Comparison of ENCODE assay signal across 18 mouse cellular contexts in genomic region chr1:153696093-153696492, GRCm38 (mm10). TPM values are rescaled to one million over a fixed set of nuclear protein-coding genes. Genes with fewer than 3 reads are reported as not detected.
DNase-seq lines count a peak whose midpoint lies in the region; TF ChIP-seq lines count a peak whose summit lies in the region.
"Had no signal": no experiment of that assay in that cellular context is flagged by ENCODE, and none has a peak within 500 bp of the region (broad histone marks: within the 10 kb centered on the region; RNA-seq: fewer than 3 reads in every experiment).

No protein-coding gene starts in this region.

- H3K27ac ChIP-seq in thymus, adult 2 months (ENCODE audit: control insufficient read depth, insufficient read depth, low read length) = no peak overlapping the region
- H3K27ac ChIP-seq in CH12.LX (ENCODE audit: insufficient read depth, low read depth) = no peak overlapping the region
- H3K27ac ChIP-seq: embryonic facial prominence, embryonic 12.5 days; forebrain, embryonic 15.5 days; heart, adult 2 months; heart, embryonic 15.5 days; hindbrain, embryonic 13.5 days had no signal

- no peak overlapping the region for H3K9ac ChIP-seq in CH12.LX (ENCODE audit: insufficient read depth, low read depth)
- H3K9ac ChIP-seq: embryonic facial prominence, embryonic 12.5 days; forebrain, embryonic 15.5 days; heart, embryonic 15.5 days; hindbrain, embryonic 13.5 days had no signal

- H3K4me2 ChIP-seq in CH12.LX (ENCODE audit: insufficient read depth, low read depth, poor library complexity, severe bottlenecking) = no peak overlapping the region; the same call in 1 of the 2 replicates
- H3K4me2 ChIP-seq: embryonic facial prominence, embryonic 12.5 days; forebrain, embryonic 15.5 days; heart, embryonic 11.5 days; heart, embryonic 15.5 days; hindbrain, embryonic 13.5 days had no signal

- DNase-seq in thymus, adult 2 months = peak; percentile 12
- no peak for DNase-seq in thymus, adult 18-20 months
- peak; percentile 86 for DNase-seq in CH12.LX (ENCODE audit: extremely low read depth)
- DNase-seq in thymus, postnatal 25 days = peak; percentile 35
- DNase-seq in lung, postnatal 25 days (ENCODE audit: low spot score) = no peak
- DNase-seq in right cerebral cortex, postnatal 25 days = no peak
- DNase-seq: adrenal gland, postnatal 10 days; cerebellum, adult 9-10 months; cerebellum, postnatal 25 days; gastrocnemius, postnatal 10 days; heart, adult 2 months; heart, postnatal 14 days had no signal

- dilution Hi-C loops in CH12.LX (cut with MboI; ENCODE audit: extremely low pct_ligation_motif_present, extremely low pct_unique_long_range_greater_than_20kb, low sequenced_read_pairs) = no loop called here

- no peak; the same call in 1 of the 2 replicates for TF ChIP-seq RAD21 in CH12.LX (IDR thresholded peaks at IDR 0.05; ENCODE audit: low read depth, low read length)

- TF ChIP-seq EP300 in CH12.LX (IDR thresholded peaks at IDR 0.05; ENCODE audit: low read length) = peak; percentile 88

- H3K36me3 ChIP-seq in thymus, adult 2 months (ENCODE audit: control insufficient read depth, insufficient read depth, low read length) = no peaks in the 10 kb centered on the region
- H3K36me3 ChIP-seq in CH12.LX (replicated peaks in 1 of 2; ENCODE audit: control insufficient read depth in 1 of 2, insufficient read depth in 1 of 2, low read length in 1 of 2) = no peaks in the 10 kb centered on the region
- H3K36me3 ChIP-seq: embryonic facial prominence, embryonic 12.5 days; forebrain, embryonic 15.5 days; heart, embryonic 15.5 days had no signal

- H3K9me3 ChIP-seq in CH12.LX (replicated peaks; ENCODE audit: low read length) = no peaks in the 10 kb centered on the region
- H3K9me3 ChIP-seq: embryonic facial prominence, embryonic 12.5 days; forebrain, embryonic 15.5 days; heart, embryonic 15.5 days; hindbrain, embryonic 13.5 days had no signal

- TF ChIP-seq POLR2A in thymus, adult 2 months (IDR thresholded peaks at IDR 0.05; ENCODE audit: control insufficient read depth, extremely low read depth, insufficient read depth, low read length, poor library complexity) = no peak
- TF ChIP-seq POLR2A in CH12.LX (IDR thresholded peaks at IDR 0.05; ENCODE audit: low read depth, low read length) = no peak

- H3K4me1 ChIP-seq in thymus, adult 2 months (replicated peaks; ENCODE audit: control insufficient read depth, insufficient read depth, low read length) = peaks cover 3% of the 10 kb centered on the region; the same call in 1 of the 2 replicates
- peaks cover 9 to 51% of the 10 kb centered on the region in 2 experiments for H3K4me1 ChIP-seq in CH12.LX (ENCODE audit: control insufficient read depth in 1 of 2, insufficient read depth in 2 of 2)
- H3K4me1 ChIP-seq: heart, embryonic 15.5 days had no signal

- 90% methylated on average over 11 of the region's 11 CpGs for WGBS in thymus, adult 2 months

- H3K4me3 ChIP-seq in thymus, adult 2 months (ENCODE audit: control insufficient read depth, insufficient read depth, low read length) = no peak overlapping the region
- H3K4me3 ChIP-seq in CH12.LX (replicated peaks in 1 of 3; ENCODE audit: low read depth in 2 of 3, low read length in 2 of 3, poor library complexity in 1 of 3) = no peak overlapping the region
- H3K4me3 ChIP-seq: embryonic facial prominence, embryonic 12.5 days; forebrain, embryonic 15.5 days; heart, adult 2 months; heart, embryonic 15.5 days; hindbrain, embryonic 13.5 days had no signal

- in situ Hi-C loops in CH12.LX (cut with MboI; ENCODE audit: low pct_ligation_motif_present, low pct_unique_long_range_greater_than_20kb, low sequenced_read_pairs) = no loop called here

- H3K27me3 ChIP-seq in thymus, adult 2 months (ENCODE audit: control insufficient read depth, insufficient read depth, low read length) = no peaks in the 10 kb centered on the region
- H3K27me3 ChIP-seq in CH12.LX (replicated peaks) = peaks cover 18% of the 10 kb centered on the region
- H3K27me3 ChIP-seq: embryonic facial prominence, embryonic 12.5 days; forebrain, embryonic 15.5 days; heart, embryonic 15.5 days; hindbrain, embryonic 13.5 days had no signal

- no peaks in the 10 kb centered on the region for H3K79me2 ChIP-seq in CH12.LX (replicated peaks; ENCODE audit: control insufficient read depth, extremely low read depth, insufficient read depth, poor library complexity, severe bottlenecking)

- TF ChIP-seq CTCF in thymus, adult 2 months (IDR thresholded peaks at IDR 0.05; ENCODE audit: borderline replicate concordance, control insufficient read depth, extremely low read depth, insufficient read depth, low read length, poor library complexity) = no peak
- no peak for TF ChIP-seq CTCF in CH12.LX (conservative IDR thresholded peaks at IDR 0.05 in 1 of 2, IDR thresholded peaks at IDR 0.05 in 1 of 2; ENCODE audit: low read depth in 2 of 2, low read length in 2 of 2)

TF ChIP-seq in CH12.LX, 34 proteins besides CTCF, POLR2A, EP300 and RAD21:
- TF ChIP-seq MAFK (IDR thresholded peaks at IDR 0.05; ENCODE audit: insufficient replicate concordance, low read length) (peak; percentile 51; the same call in 1 of the 2 replicates), MXI1 (IDR thresholded peaks at IDR 0.05; ENCODE audit: low read depth, low read length) (no peak), CHD2 (IDR thresholded peaks at IDR 0.05; ENCODE audit: low read length) (peak; percentile 61), ZC3H11A (IDR thresholded peaks at IDR 0.05; ENCODE audit: low read depth, low read length) (no peak), MAZ (IDR thresholded peaks at IDR 0.05; ENCODE audit: low read depth, low read length) (no peak), RCOR1 (conservative IDR thresholded peaks at IDR 0.05; ENCODE audit: low read depth, low read length) (0 out of 2 replicates have a peak, but pooled peaks have one; percentile 50), USF2 (conservative IDR thresholded peaks at IDR 0.05; ENCODE audit: low read depth, low read length) (no peak), SIN3A (IDR thresholded peaks at IDR 0.05; ENCODE audit: low read length) (no peak; the same call in 1 of the 2 replicates), TBP (conservative IDR thresholded peaks at IDR 0.05; ENCODE audit: low read depth, low read length) (no peak), NELFE (IDR thresholded peaks at IDR 0.05; ENCODE audit: low read depth, low read length) (no peak), MEF2A (IDR thresholded peaks at IDR 0.05; ENCODE audit: borderline replicate concordance, low read depth, low read length) (peak; percentile 83), KAT2A (IDR thresholded peaks at IDR 0.05; ENCODE audit: insufficient replicate concordance, low read length) (no peak), USF1 (IDR thresholded peaks at IDR 0.05; ENCODE audit: low read depth, low read length) (no peak), NRF1 (IDR thresholded peaks at IDR 0.05; ENCODE audit: low read depth, low read length) (0 out of 2 replicates have a peak, but pooled peaks have one; percentile 23), UBTF (IDR thresholded peaks at IDR 0.05; ENCODE audit: low read depth, low read length) (no peak), ZMIZ1 (IDR thresholded peaks at IDR 0.05; ENCODE audit: low read depth, low read length) (no peak), IRF4 (IDR thresholded peaks at IDR 0.05; ENCODE audit: low read depth, low read length) (peak; percentile 92), POLR2AphosphoS2 (IDR thresholded peaks at IDR 0.05; ENCODE audit: low read depth, low read length) (no peak), E2F4 (IDR thresholded peaks at IDR 0.05; ENCODE audit: insufficient replicate concordance, low read depth, low read length) (no peak), ETS1 (conservative IDR thresholded peaks at IDR 0.05; ENCODE audit: low read depth, low read length) (peak; percentile 85), BHLHE40 (IDR thresholded peaks at IDR 0.05; ENCODE audit: low read depth, low read length) (peak; percentile 66), JUND (conservative IDR thresholded peaks at IDR 0.05; ENCODE audit: low read depth, low read length) (peak; percentile 36), HCFC1 (IDR thresholded peaks at IDR 0.05; ENCODE audit: low read depth, low read length) (no peak), ZNF384 (IDR thresholded peaks at IDR 0.05; ENCODE audit: low read depth, low read length) (no peak), MAX (IDR thresholded peaks at IDR 0.05; ENCODE audit: low read length) (peak; percentile 54; the same call in 1 of the 2 replicates), ZKSCAN1 (IDR thresholded peaks at IDR 0.05; ENCODE audit: borderline replicate concordance, low read depth, low read length) (no peak), MYC (IDR thresholded peaks at IDR 0.05; ENCODE audit: low read depth, low read length) (peak; percentile 31; the same call in 1 of the 2 replicates), CHD1 (IDR thresholded peaks at IDR 0.05; ENCODE audit: low read depth, low read length) (no peak), SMC3 (IDR thresholded peaks at IDR 0.05; ENCODE audit: low read depth, low read length) (peak; percentile 15; the same call in 1 of the 2 replicates), GABPA (IDR thresholded peaks at IDR 0.05; ENCODE audit: insufficient replicate concordance, low read depth, low read length) (no peak), ELF1 (IDR thresholded peaks at IDR 0.05; ENCODE audit: low read depth, low read length) (0 out of 2 replicates have a peak, but pooled peaks have one; percentile 20), PAX5 (IDR thresholded peaks at IDR 0.05; ENCODE audit: low read length) (no peak), JUN (IDR thresholded peaks at IDR 0.05; ENCODE audit: insufficient read depth, low read depth, low read length) (0 out of 2 replicates have a peak, but pooled peaks have one; percentile 19), TCF12 (IDR thresholded peaks at IDR 0.05; ENCODE audit: low read depth, low read length) (peak; percentile 99)

RNA-seq across cellular contexts. Expression of gene Rgs8, which starts 43.3 kb away (rescaled TPM):
- polyA plus RNA-seq in thymus, adult 2 months (2012; rRNA removed) = 0.11 and 0.20 TPM in 2 replicates
- total RNA-seq in CH12.LX (2012; rRNA removed) = not detected in 2 replicates
- total RNA-seq in CH12.LX (2014; rRNA removed) = not detected in 2 replicates
- 0.03 TPM in 1 of 2 replicates, not detected in the other for polyA plus RNA-seq in CH12.LX (2012; ENCODE audit: insufficient read length, low read depth)
- total RNA-seq: heart, adult 2 months; heart, postnatal 14 days; MEL had no signal

RNA-seq across cellular contexts. Expression of gene Rgs16, which starts 44.1 kb away (rescaled TPM):
- polyA plus RNA-seq in thymus, adult 2 months (2012; rRNA removed) = 2.8 and 3.1 TPM in 2 replicates
- total RNA-seq in CH12.LX (2012; rRNA removed) (0.21 and 0.25 TPM in 2 replicates), CH12.LX (2014; rRNA removed) (0.15 TPM in 2 replicates)
- polyA plus RNA-seq in CH12.LX (2012; ENCODE audit: insufficient read length, low read depth) = 0.26 TPM in 1 of 2 replicates, not detected in the other
- total RNA-seq: MEL had no signal

RNA-seq across cellular contexts. Expression of gene Rnasel, which starts 53.1 kb away (rescaled TPM):
- 11.8 and 12.3 TPM in 2 replicates for polyA plus RNA-seq in thymus, adult 2 months (2012; rRNA removed)
- total RNA-seq in CH12.LX (2012; rRNA removed) (7.5 and 8.4 TPM in 2 replicates), CH12.LX (2014; rRNA removed) (9.2 and 9.7 TPM in 2 replicates)
- 18.8 and 19.8 TPM in 2 replicates for polyA plus RNA-seq in CH12.LX (2012; ENCODE audit: insufficient read length, low read depth)

Comparison
In these comparisons a context has a peak if more than half of its experiments do, and no peak if none do; other contexts are left out.
1. DNase-seq: peak in thymus, adult 2 months (single experiment), CH12.LX (single experiment) and thymus, postnatal 25 days (single experiment); none in thymus, adult 18-20 months (0 of 2), lung, postnatal 25 days (single experiment) and right cerebral cortex, postnatal 25 days (single experiment).